Mouse (Mus musculus): ENCODE results near the gene Cdhr1.

GRCm38 (mm10) chr14:37095556-37095955 is 2.6 kb downstream of the Cdhr1 start:
- TF ChIP-seq POLR2A (IDR thresholded peaks at IDR 0.05; ENCODE audit: extremely low read depth, insufficient read depth, low read length): no peak
- TF ChIP-seq CTCF (IDR thresholded peaks at IDR 0.05; ENCODE audit: low read depth, low read length): no peak

All from liver, adult 2 months (tissue).